Comparison of ENCODE assay signal across 25 mouse cellular contexts in the genomic region with DNA sequence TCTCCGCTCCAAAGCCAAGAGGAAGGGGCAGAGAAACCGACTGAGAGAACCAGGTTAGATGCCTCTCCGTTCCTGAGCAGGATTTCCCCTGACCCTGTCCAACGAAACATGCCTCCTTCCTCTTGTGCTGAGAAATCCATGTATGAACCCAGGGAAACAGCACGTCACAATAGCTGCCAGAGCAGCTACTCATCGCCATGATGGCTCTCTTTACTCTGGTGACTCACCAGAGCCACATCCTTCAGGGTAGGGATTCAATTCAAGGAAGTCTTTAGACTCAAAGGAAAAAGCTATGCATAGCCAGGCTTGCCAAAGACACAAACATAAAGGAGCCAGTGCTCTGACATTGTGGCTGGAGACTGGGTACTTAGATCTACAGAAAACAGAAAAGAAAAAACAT. TPM values are rescaled to one million over a fixed set of nuclear protein-coding genes. Genes with fewer than 3 reads are reported as not detected.
"Had no signal": no experiment of that assay in that cellular context is flagged by ENCODE, and none has a peak within 500 bp of the region (broad histone marks: within the 10 kb centered on the region; RNA-seq: fewer than 3 reads in every experiment).

No protein-coding gene starts in this region.

- H3K4me3 ChIP-seq: gastrocnemius, adult 2 months; heart, embryonic 10.5 days; heart, embryonic 12.5 days; hindbrain, embryonic 10.5 days; hindbrain, embryonic 12.5 days; intestine, embryonic 15.5 days; limb, embryonic 13.5 days; limb, embryonic 15.5 days; liver, embryonic 12.5 days had no signal

- DNase-seq: gastrocnemius, adult 2 months; gastrocnemius, postnatal 10 days; gastrocnemius, postnatal 25 days; heart, adult 18-20 months; heart, postnatal 10 days; heart, postnatal 4 days; kidney, adult 18-20 months; kidney, adult 8-10 months; kidney, postnatal 10 days; kidney, postnatal 25 days; kidney, postnatal 4 days; layer of hippocampus, adult 9-11 months; layer of hippocampus, postnatal 36 days; left cerebral cortex, postnatal 4 days had no signal

- H3K4me1 ChIP-seq: hindbrain, embryonic 10.5 days; hindbrain, embryonic 12.5 days; intestine, embryonic 15.5 days; limb, embryonic 13.5 days; limb, embryonic 15.5 days had no signal

- H3K27ac ChIP-seq: gastrocnemius, adult 2 months; heart, embryonic 10.5 days; hindbrain, embryonic 10.5 days; hindbrain, embryonic 12.5 days; hindbrain, embryonic 14.5 days; intestine, embryonic 15.5 days; limb, embryonic 13.5 days; limb, embryonic 15.5 days; liver, embryonic 12.5 days; liver, embryonic 14.5 days had no signal

RNA-seq across cellular contexts. Expression of a gene that starts 37.4 kb away (rescaled TPM):
- polyA plus RNA-seq: inflammation-experienced regulatory T-cells, adult 6 months had no signal
